Mouse (Mus musculus) kidney, adult 18-20 months (tissue): ENCODE results near the gene Shq1.

Experiments used
- DNase-seq: peaks from one replicate; pipeline ENCODE4 v3.0.0; 2021

Gene Shq1

DNA sequence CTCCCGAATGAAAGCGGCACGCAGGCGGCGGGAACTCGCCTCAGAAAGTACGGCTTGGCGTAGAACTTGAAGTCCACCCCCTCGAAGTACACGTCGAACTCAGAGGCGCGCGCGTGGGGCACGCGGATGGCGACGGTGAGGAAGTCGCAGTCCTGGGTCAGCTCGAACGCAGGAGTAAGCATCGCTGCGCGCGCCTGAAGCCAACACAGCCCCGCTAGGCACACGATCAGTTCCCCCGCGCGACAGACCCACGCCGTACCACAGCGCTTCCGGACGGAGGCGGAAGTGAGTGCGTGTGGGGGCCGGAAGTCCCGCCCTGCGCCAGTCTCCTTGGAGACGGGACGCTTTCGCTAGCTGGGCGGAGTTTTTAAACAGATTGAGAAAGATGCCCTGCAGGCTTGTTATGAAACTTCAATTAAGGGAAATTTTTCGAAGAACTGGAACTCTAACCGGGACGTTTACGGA lies at the start of gene Shq1:
Gene Shq1, minus strand, starts transcription at position 278 of the 465 bp plus-strand sequence.
- peak; percentile 90 for DNase-seq

DNA sequence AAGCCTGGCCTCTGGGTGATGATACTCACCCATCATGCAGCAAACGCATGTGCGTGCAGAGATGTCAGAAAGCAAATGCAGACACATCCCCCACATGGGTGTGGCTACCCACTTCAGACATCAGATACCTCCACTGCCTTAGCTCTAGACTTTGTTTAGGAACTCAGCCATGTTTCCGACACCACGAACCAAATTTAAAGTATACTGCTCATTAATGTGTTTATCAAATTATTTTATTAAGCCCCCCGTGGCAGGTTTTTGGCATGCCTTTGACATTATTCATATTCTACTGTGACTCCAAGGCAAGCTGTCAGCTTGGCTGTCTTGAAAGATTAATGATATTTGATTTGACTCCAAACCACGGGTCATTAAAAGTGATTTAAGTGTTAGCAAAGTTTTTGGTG lies 49.1 kb upstream of the Shq1 start:
- no peak for DNase-seq

DNA sequence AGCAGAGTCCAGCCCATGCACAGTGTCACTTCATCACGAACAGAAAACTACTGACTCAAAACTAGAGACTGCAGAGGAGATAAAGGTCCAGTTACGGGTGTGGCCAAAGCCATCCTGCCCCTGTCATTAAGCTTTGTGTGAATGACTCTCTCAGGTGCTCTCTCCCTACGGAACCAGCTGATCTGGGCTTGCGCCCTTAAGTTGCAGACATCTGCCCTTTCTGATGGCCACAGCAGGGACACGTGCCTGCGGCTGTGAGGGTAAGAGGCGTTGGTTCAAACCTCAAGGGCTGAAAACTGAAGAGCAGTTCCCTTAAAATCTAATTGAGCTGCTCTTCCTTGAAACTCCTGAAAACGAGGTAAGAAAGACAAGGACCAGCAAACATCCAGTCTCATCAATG lies 45.9 kb upstream of the Shq1 start:
- DNase-seq: no peak

DNA sequence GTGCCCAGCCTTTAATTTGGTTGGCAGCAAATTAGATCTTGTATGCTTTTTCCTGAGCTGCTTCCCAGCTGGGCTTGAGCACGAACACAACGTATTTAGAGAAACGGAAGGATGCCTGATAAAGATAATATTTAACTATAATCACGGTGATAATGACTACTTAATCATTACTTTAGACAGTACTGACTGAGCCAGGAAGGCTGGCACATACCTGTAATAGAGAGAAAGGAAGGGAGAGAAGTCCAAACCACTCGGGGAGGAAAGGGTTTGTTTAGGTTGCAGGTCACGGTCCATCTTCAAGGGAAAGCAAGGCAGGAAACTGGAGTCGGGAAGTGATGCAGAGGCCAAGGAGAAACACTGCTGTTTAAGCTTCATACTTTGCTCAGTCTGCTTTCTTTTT lies 45.2 kb upstream of the Shq1 start:
- DNase-seq: no peak

DNA sequence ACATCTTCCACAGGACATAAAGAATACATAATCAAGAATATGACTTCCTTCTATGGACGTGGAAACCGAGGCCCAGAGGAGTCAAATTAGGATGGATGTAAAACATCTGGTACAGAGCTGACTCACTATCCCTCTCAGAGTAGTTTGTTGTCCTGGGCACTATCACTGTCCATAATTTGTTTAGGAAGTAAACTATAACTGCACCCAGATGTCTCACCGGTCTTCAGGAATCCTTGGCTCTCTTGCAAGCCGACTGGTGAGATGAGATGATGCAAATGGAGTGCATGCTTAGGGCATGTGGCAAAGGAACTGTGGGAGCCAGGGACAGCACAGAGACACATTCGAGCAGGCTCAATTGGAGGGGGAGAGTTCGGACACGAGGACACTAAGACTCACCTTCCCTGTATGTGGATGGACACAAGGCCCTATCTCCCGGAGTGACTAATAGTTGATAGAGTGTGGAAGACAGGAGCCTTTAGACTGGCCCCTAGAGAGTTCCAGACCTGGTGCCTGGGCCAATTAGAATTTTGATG lies 44.4 kb upstream of the Shq1 start:
- no peak for DNase-seq

DNA sequence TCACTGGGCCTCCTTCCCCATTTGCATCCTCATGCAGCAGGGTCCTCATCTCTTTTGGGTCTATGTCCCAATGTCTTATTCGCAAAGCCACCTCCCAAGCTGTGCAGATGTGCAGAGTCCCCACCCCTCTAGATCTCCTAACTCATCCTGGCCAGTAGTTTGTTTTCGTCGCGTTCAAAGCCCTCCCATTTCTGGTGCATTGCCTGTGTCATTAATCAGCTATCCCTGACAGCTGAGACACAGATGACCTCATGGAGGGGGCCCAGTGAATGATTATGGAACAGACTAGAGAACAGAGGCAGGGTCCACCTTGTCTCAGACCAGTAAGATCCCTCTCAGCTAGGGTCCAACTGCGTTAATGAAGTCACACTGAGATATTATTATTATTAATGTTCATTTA lies 39.9 kb upstream of the Shq1 start:
- DNase-seq: no peak

DNA sequence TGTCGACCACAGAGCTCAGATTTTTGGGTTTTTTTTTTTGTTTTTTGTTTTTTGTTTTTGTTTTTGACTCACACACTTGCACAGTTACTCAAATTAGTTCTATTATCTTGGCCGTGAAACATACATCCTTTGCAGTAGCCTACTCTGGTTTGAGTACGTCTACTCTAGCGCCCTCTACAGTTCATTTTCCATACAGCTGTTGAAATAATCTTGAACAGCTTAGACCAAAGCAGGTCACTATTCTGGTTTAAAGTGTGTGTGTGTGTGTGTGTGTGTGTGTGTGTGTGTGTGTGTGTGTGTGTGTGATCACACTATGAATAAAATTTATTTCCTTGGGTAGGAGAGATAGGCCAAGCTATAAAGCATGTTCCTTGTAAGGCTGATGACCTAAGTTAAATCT lies 39.2 kb upstream of the Shq1 start:
- no peak for DNase-seq

DNA sequence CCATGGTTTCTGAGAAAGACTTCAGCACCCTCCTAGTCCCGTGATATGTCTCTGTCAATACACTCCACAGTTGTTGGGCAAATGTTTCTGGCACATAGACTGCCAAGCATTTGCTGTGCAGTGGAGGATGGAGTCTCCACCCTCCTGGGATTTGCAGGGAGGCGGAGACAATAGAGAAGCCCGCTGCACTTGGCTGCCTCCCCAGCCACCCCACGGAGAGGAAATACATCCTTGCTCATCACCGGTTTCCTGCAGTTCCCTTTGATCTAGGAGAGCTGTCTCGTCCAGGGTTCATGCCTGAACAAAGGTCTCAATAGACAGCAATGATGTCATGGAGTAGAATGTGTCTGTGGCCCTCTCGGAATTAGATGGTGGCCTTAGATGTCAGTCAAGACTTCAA lies 38.5 kb upstream of the Shq1 start:
- peak; percentile 73 for DNase-seq

DNA sequence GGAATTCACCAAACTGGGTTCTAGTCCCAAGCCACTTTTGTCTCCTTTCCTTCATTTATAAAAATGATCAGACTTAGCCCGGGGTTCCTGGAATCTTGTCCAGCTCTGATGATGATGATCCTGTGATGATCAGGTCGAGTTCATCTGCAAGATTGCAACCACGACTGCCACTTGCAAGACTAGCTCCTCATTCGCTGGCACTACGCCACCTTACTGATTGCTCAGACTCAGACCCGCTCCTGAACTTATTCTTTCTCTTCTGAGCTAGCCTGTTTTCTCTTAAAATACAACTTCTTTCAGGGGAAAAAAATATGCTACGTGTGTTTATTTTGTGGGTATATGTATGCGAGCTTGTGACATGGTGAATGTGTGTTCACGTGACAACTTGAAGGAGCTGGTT lies 38.0 kb upstream of the Shq1 start:
- no peak for DNase-seq

DNA sequence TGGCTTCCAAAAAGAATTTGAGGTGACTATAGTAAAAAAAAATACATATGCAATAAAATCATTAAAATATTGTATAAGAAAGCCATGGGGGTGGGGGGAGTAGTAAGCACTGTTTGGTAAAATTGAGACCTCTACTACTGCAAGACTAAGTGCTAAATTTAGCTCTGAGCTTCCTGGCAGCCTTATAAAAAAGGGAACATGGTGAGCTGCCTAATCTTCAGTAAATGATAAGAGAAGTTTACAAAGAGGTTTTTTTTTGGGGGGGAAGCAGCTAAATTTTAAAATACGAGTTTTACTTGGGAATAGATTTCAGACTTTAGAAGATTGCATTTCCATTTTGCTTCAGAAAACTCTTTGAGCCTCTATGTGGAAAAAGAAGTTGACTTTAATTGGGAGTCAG lies 37.3 kb upstream of the Shq1 start:
- no peak for DNase-seq

DNA sequence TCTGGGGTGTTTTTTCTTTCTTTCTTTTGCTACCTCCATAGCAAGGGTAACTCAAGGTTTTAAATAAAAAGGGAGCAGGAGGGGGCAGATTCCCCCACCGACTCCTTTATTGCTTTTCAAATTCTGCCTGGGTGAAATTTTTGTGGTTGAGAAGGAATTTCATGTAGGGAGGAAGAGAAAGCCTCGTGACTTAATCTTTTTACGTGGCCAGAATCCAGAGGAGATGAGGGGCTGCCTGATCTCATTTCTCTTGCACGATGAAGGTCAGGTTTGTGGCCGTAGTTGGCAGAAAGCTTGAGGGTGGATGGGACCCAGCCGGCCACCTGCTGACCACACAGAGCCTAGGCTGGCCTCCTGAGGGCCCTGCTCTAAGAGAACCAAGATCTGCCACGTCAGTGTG lies 36.6 kb upstream of the Shq1 start:
- DNase-seq: no peak

DNA sequence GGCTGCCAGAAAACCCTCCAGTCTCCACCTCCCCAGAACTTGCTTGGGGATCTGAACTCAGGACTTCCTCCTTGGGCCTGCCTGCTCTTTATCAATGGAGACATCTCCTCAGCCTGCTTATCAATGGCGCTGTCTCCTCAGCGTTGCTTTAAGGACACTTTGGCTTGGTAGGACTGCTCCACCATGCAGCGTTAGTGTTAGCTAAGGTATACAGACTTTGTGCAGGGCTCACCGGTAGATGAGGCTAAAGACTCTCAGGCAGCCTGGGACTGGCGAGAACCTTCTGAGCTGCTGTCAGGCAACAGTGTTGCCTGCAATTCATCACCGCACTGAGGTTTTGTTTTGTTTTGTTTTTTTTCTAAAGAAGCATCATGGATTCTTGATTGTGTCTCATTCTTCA lies 35.9 kb upstream of the Shq1 start:
- no peak for DNase-seq

DNA sequence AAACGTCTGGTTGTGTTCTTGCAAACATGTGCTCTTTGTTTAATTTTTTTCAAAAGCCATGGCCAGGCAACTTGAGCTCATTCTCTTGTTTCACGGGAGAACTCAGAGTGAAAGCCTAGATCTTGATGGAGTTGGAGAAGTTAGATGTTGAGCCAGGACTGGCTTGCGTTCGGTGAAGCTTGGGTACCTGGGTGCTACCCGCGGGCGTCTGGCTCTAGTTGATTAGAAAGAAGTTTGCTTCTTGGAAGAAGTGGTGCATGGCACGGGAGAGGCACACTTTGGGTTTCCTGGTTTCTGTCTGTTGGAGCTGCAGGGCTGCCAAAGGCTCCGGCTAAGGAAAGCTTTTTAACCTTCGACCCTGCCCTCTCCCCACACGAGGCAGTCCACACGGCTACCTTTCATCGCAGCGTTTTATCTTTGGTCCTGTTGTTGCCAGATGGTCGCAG lies 34.4 kb upstream of the Shq1 start:
- peak; percentile 6 for DNase-seq

DNA sequence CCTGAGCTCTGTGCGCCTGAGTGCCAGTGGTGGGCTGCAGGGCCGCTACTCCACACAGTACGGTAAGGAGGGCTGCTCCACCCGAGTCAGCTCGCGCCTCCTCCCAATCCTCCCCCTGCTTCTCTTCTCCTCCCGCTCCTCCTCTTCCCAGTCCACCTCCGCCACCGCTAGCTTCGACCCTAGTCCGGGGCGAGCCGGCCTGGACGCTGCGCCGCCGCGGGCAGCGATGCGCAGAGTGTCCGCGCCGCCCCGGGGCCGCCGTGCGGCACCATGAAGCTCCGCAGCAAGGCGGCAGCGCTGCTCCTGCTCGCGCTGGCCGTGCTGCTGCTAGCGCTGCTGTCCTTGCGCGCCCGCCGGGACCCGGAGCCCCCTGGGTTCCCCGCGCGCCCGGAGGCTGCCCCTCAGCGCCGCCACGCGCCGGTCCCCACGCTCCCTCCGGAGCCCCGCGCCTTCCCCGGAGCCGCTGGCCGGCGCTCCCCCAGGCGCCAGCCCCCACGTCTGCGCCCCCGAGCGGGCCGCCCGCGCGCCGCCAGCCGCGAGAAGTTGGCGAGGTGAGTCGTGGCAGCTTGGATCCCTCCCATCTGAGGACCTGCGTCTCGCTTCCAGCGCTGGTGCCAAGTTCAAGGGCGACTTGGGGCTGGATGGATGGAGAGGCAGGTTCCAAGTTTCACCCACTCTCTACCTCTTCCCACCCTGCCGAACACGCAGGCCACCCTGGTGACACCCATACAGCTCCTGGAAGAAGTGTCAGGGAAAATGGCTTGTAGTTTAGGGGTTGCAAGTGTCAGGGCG lies 33.8 kb upstream of the Shq1 start, which contains the start of gene Gxylt2:
Gene Gxylt2, plus strand, starts transcription at position 161 of the 792 bp plus-strand sequence.
- DNase-seq: peak; percentile 14

DNA sequence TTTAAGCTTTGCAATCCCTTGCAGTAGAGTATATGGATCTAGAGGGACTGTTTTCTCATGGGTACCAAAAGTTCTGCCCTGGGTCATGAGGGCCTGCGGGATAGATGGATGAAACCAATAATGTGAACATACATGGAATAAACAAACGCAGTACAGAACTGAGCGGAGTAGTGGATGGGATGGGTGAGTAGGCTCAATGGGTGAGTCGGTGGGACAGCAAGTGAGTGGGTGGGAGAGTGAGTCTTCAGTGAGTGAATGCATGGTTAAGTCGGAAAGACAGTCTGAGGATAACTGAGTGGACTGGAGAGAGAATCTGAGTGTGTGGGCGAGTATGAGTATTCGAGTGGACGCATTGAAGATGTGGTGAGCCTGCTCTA lies 33.2 kb upstream of the Shq1 start:
- no peak for DNase-seq

DNA sequence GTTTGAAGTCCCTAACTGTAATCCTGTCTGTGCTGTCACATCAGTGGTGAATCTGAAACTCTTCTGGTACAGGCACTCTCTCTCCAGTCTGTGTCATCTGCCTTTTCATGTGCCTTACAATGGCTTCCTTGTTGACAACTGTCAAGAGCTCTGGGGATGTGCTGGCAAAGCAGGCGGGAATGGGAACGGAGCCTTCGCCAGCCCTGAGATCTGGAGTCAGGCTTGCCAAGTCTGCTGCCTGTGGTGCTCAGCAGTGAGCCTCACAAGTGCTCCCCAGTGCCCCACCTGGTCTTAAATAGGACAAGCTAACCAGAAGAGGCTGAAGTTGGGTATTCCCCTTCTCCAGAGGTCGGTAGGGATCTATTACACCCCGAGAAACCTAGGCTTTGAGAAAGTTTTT lies 29.8 kb upstream of the Shq1 start:
- no peak for DNase-seq

DNA sequence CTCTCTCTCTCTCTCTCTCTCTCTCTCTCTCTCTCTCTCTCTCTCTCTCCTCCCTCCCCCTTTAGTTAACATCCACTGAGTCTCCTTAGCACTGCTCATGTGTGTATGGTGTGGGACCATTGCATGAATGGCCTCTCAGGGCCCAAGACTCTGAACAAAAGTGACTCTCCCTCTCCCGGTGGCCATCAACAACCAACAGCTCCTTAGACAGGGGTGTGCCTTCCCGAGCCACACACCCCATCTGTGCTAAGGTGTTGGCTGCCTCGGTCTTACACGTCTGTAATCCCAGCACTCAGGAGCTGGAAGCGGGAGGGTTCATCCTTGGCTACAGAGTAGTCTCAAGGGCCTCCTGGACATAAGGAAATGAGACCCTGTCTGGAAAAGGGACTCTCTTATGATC lies 29.0 kb upstream of the Shq1 start:
- no peak for DNase-seq

DNA sequence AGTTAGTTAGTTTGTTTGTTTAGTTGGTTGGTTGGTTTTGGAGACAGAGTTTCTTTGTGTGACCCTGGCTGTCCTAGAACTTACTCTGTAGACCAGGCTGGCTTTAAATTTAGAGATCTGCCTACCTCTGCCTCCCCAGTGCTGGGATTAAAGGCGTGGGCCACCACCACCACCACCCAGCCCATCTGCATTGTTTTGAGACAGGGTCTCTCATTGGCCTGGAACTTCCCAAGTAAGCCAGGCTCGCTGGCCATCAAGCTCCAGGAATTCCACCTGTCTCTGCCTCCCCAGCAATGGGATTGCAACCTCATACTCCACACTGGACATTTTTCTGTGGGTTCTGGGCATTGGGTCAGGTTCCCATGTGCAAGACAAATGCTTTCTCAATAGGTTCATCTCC lies 15.4 kb upstream of the Shq1 start:
- no peak for DNase-seq

DNA sequence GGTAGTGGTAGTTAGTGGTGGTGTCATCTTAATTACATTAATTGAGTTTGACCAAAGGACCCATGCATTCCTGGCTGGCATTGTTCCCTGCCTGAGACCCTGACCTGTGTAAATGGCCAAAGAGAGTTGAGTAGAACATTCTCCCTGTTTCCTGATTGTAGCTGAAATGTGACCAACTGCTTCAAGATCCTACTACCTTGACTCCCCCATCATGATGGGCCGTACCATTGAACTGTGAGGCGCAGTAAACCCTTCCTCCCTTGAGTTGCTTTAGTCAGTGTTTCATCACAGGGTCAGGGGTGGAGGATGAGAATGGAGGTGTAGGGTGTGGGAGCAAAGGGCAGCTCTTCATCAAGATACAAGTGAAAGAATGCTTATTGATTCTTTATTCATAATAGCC lies 7.7 kb upstream of the Shq1 start:
- no peak for DNase-seq

DNA sequence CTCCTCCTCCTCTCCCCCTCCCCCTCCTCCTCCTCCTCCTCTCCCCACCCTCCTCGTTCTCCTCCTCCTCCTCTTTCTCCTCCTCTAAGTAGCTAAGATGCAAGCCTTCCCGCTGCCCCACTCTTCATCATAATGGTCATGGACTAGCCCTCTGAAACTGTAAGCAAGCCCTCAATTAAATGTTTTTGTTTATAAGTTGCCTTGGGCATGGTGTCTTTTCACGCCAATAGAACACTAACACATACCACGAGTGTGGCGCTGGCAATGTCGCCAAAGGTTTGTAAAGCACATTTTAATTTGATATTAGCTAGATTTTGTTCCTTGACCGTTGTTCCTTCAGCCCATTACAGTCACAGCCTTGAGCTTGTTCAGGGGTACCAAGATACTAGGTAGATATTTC lies 5.5 kb upstream of the Shq1 start:
- no peak for DNase-seq

DNA sequence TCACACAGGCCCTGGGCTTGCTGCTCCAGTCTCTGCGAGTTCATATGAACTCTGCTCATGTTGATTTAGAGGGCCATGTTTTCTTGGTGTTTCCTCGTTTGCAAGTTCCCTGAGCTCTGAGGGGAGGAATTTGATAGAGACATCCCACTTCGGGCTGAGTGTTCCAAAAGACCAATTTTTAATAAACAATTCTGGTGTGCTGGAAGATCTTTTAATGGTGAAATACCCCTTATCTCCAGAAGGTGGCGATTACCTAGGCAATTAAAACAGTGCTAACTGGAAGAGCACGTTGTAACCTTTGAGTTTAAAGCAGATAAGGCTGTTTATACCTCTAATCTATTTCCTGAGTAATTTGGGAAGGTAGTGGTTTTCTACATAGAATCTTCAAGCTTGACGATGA lies 4.0 kb upstream of the Shq1 start:
- peak; percentile 9 for DNase-seq

DNA sequence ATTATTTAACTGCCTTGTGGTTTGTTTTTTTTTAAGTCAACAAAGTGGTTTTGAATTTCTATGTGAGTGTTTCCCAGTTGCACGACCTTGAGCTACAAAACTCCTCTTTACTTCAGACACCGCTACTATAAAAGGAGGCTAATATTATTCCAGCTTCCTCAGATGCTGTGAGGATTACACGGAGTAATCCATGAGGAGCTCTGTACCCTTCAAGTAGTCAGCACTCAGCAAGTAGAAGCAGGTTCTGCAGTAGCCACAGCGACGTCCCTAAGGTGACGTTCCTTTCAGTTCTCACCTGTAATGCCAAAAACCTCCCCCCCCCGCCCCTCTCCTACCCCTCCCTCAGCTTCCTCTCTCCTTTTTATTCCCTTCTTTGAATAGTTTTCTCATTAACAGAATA lies 444 bp upstream of the Shq1 start:
- DNase-seq: no peak

DNA sequence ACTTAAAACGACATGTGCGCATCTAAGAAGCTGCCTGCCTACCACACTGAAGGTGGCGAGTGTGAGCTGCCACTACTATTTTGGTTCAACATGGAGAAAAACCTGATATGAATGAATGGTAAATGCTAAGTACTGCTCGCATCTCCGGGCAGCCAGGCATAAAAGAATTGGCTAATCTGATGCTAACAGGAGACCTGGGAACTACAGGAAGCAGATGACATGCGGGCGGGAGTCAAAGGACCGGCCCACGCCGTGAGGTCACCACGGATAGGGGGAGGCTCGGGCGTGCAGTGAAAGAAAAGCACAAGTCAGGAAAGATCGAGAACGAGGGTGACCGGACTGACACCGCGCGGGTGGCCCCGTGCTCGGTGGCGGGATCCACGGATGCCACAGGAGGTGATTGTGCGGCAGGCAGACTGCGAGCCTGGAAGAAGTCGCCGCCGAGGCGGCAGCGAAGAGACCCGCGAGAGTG lies 551 bp downstream of the Shq1 start:
- peak; percentile 61 for DNase-seq

DNA sequence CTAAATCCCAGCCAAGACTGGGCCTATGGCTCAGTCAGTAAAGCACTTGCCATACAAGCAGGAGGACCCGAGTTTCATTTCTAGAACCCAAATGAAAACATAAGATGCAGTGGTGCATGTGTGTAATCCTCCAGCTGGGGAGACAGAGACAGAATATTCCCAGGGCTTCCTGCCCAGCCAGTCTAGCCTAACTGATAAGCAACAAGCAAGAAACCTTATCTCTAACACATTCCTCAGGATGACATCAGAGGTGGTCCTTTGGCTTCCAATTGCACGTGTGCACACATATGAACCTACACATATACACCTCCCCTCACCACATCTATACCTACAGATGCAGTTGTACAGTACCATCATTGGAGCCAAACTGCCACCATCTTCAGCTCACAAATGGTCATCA lies 2.1 kb downstream of the Shq1 start:
- DNase-seq: no peak

DNA sequence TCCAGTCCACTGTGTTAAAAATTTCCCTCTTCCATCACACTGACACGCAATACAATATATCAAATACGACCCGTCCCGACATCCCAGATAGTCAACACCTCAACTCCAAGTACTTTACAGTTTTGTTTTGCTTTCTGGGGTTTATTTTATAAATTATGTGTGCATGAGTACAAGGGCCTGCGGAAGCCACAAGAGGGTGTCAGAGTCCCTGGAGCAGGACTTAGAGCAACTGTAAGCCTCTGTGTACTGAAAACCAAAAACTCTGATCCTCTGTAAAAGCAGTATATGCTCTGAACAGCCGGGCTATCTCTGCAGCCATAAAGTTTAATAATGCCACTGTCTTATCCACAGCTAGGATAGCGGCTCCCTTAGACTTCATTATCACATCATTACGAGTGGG lies 3.3 kb downstream of the Shq1 start:
- DNase-seq: no peak
